8 mouse cellular contexts compared by ENCODE assay signal in genomic region chrX:47992606-47993005, GRCm38 (mm10). TPM values are rescaled to one million over a fixed set of nuclear protein-coding genes. Genes with fewer than 3 reads are reported as not detected.
DNase-seq lines count a peak whose midpoint lies in the region; ATAC-seq and TF ChIP-seq lines count a peak whose summit lies in the region.

No protein-coding gene starts in this region.

- intact Hi-C loops in heart, postnatal 14 days (cut with DNase I), result loop anchor here (2.0 to 5.0 kb wide), 5 partner anchors 110 to 418 kb away; partner anchors contain the start of gene Utp14a

- ATAC-seq in forebrain, embryonic 14.5 days, result peak; percentile 77
- peak; percentile 78; the same call in 1 of the 2 replicates for ATAC-seq in neutrophil, adult 5-6 weeks (ENCODE audit: extremely low read depth, insufficient number of reproducible peaks, low FRiP score, poor library complexity, severe bottlenecking)

- H3K9ac ChIP-seq in forebrain, embryonic 14.5 days (ENCODE audit: low read length), result no peak overlapping the region

- no peaks in the 10 kb centered on the region for H3K4me1 ChIP-seq in forebrain, embryonic 14.5 days (ENCODE audit: control insufficient read depth, insufficient read depth, low read length)
- no peaks in the 10 kb centered on the region for H3K4me1 ChIP-seq in lung, adult 2 months (ENCODE audit: control insufficient read depth, insufficient read depth, low read length)
- H3K4me1 ChIP-seq in thymus, adult 2 months (replicated peaks; ENCODE audit: control insufficient read depth, insufficient read depth, low read length), result peaks cover 3% of the 10 kb centered on the region; the same call in 1 of the 2 replicates

- no peak overlapping the region for H3K27ac ChIP-seq in forebrain, embryonic 14.5 days (ENCODE audit: low read depth, low read length)
- H3K27ac ChIP-seq in thymus, adult 2 months (ENCODE audit: control insufficient read depth, insufficient read depth, low read length), result no peak overlapping the region

- H3K36me3 ChIP-seq in forebrain, embryonic 14.5 days (ENCODE audit: control insufficient read depth, insufficient read depth, low read length), result no peaks in the 10 kb centered on the region
- no peaks in the 10 kb centered on the region for H3K36me3 ChIP-seq in thymus, adult 2 months (ENCODE audit: control insufficient read depth, insufficient read depth, low read length)

- no peaks in the 10 kb centered on the region for H3K9me3 ChIP-seq in forebrain, embryonic 14.5 days (replicated peaks; ENCODE audit: control insufficient read depth, low read length)

- no peak for TF ChIP-seq POLR2A in lung, adult 2 months (IDR thresholded peaks at IDR 0.05; ENCODE audit: borderline replicate concordance, extremely low read depth, low read depth, low read length)
- TF ChIP-seq POLR2A in thymus, adult 2 months (IDR thresholded peaks at IDR 0.05; ENCODE audit: control insufficient read depth, extremely low read depth, insufficient read depth, low read length, poor library complexity), result no peak

- TF ChIP-seq CTCF in lung, adult 2 months (IDR thresholded peaks at IDR 0.05; ENCODE audit: insufficient read depth, low read length), result peak; percentile 76
- TF ChIP-seq CTCF in thymus, adult 2 months (IDR thresholded peaks at IDR 0.05; ENCODE audit: borderline replicate concordance, control insufficient read depth, extremely low read depth, insufficient read depth, low read length, poor library complexity), result no peak

- no peaks in the 10 kb centered on the region for H3K27me3 ChIP-seq in forebrain, embryonic 14.5 days (replicated peaks; ENCODE audit: control insufficient read depth, insufficient read depth, low read length)
- H3K27me3 ChIP-seq in thymus, adult 2 months (ENCODE audit: control insufficient read depth, insufficient read depth, low read length), result no peaks in the 10 kb centered on the region

- peak; percentile 35 for DNase-seq in ES-CJ7 (ENCODE audit: low read depth, low spot score)
- DNase-seq in c-Kit-positive CD71-positive TER-119-positive erythroid progenitor cells, embryonic 14.5 days (ENCODE audit: low spot score), result peak; percentile 50
- DNase-seq in forebrain, embryonic 14.5 days (ENCODE audit: low spot score), result peak; percentile 78
- peak; percentile 66 to 85 for DNase-seq in heart, postnatal 14 days
- peak; percentile 85 to 86 for DNase-seq in kidney, postnatal 4 days
- peak; percentile 70 for DNase-seq in lung, adult 2 months
- DNase-seq in thymus, adult 2 months, result peak; percentile 73

- 25% methylated on average over 8 of the region's 8 CpGs for WGBS in forebrain, embryonic 14.5 days
- 19% methylated on average over 8 of the region's 8 CpGs for WGBS in lung, adult 2 months
- 3% methylated on average over 8 of the region's 8 CpGs for WGBS in thymus, adult 2 months

- no peak overlapping the region for H3K4me2 ChIP-seq in forebrain, embryonic 14.5 days (ENCODE audit: low read length)

- no peak overlapping the region for H3K4me3 ChIP-seq in forebrain, embryonic 14.5 days (ENCODE audit: low read depth, low read length)
- no peak overlapping the region for H3K4me3 ChIP-seq in lung, adult 2 months (replicated peaks; ENCODE audit: extremely low read depth, low read depth, low read length)
- H3K4me3 ChIP-seq in thymus, adult 2 months (ENCODE audit: control insufficient read depth, insufficient read depth, low read length), result no peak overlapping the region

RNA-seq across cellular contexts. Expression of gene Apln, which starts 42.0 kb away (rescaled TPM):
- 2.4 and 3.5 TPM in 2 replicates for polyA plus RNA-seq in forebrain, embryonic 14.5 days (2014; fragmentation: Nextera tagmentation; extraction: Ambion mirVana)
- 10 to 100 TPM; 13.2 to 20.6 TPM for total RNA-seq in heart, postnatal 14 days (2021)
- polyA plus RNA-seq in lung, adult 2 months (2012; rRNA removed), result 25.1 and 27.5 TPM in 2 replicates
- total RNA-seq in neutrophil, adult 5-6 weeks (2017), result 1.3 and 1.5 TPM in 2 replicates
- polyA plus RNA-seq in thymus, adult 2 months (2012; rRNA removed), result 1.4 and 2.1 TPM in 2 replicates

Comparison
In these comparisons a context has a peak if more than half of its experiments do, and no peak if none do; other contexts are left out.
1. DNase-seq: peak in every context shown above with its lines; median percentile 86 in kidney, postnatal 4 days; 78 in forebrain, embryonic 14.5 days; 76 in heart, postnatal 14 days; 73 in thymus, adult 2 months; 70 in lung, adult 2 months; 50 in c-Kit-positive CD71-positive TER-119-positive erythroid progenitor cells, embryonic 14.5 days; 35 in ES-CJ7.